Mouse (Mus musculus): ENCODE measurements around the gene Cip2a.

DNA sequence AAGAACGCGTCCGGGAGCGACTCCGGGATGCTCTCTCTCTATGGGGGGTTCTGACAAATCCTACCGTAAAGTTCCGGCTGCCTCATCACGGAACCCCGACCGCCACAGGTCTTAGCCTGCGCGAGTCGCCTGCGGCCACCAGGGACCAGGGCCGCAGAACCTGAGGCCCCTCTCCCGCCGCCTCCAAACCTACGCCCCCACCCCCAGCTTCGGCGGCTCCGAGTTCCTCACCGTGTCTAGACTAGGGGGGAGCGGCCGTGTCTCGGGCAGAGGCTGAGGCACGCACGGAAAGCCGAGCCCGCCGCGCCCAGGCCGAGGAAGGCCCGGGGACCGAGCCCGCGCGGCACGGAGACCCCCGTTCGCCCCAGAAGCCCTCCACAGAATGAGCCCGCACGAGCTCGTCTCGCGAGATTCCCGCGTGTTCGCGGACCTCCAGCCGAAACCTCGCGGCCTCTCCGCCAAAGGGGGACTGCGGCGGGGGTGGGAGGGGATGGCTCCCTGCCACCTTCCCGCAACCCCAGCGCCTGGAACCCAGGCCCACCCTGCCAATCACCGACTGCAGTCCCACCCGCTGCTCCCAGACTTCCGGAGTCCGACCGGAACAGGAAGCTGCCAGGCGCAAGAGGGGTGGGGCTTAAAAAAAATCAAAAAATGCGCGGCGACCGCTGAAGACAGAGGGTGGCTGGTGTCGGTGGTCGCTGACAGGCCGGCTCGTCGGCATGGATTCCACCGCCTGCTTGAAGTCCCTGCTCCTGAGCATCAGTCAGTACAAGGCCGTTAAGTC, at the start of gene Cip2a, which contains the start of gene Dzip3:
- TF ChIP-seq EP300 (IDR thresholded peaks at IDR 0.05) (no peak), CTCF (IDR thresholded peaks at IDR 0.05) (peak; percentile 35)

Measured in lung, postnatal 0 days (tissue).